Mouse (Mus musculus): ENCODE measurements around the gene Zfp667. TPM values are rescaled to one million over a fixed set of nuclear protein-coding genes. Genes with fewer than 3 reads are reported as not detected.

The Zfp667 gene
- polyA plus RNA-seq, 1 experiment: 8.8 TPM

DNA sequence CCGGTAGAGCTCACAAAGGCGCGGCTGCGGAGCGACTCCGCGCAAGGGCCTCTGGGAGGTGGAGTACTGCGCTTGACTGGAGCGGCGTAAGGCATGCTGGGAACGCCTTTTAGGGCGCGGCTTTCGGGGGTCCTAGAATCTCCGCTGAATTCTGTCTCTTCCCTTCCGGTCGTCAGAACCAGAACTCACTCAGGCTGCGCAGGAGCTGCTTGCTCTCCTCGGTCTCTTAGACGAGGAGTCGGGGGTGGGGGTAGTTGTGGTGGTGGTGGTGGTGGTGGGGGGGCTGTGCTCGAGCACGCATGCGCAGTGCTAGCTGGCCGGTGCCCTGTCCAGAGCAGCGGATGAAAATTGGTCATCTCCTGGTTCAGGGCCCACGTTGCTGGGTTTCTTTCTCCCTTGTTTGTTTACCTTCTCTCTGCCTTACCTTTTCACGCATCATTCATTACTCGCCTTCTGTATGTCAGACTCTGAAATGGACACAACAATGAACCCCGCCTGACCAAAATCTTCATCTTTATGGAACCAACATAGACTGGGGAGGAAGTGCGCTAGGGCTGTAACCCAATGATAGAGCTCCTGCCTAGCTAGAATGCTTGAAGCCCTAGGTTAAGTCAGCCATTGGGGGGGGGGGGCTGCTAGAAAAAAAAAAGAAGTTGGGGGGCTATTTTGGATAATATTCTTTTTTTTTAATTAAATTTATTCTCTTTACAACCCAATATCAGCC, 45.0 kb downstream of the Zfp667 start, which contains the start of gene Zfp583:
TSS of gene Zfp583 (minus strand) at position 53 of the 724 bp plus-strand sequence.
- H3K4me1 ChIP-seq (ENCODE audit: control insufficient read depth, insufficient read depth, low read length): peaks cover 4% of the 10 kb centered on the region; the same call in 1 of the 2 replicates
- peak within 1 kb of the TSS; percentile 82 for H3K27ac ChIP-seq (ENCODE audit: insufficient read depth, low read length)
- WGBS: 5% methylated on average over 31 of the region's 31 CpGs
- peak; percentile 90 to 91 for DNase-seq
- H3K27me3 ChIP-seq (ENCODE audit: control insufficient read depth, insufficient read depth, low read length): no peaks in the 10 kb centered on the region
- TF ChIP-seq POLR2A (IDR thresholded peaks at IDR 0.05; ENCODE audit: borderline replicate concordance, insufficient read depth, low read length) (no peak), CTCF (IDR thresholded peaks at IDR 0.05; ENCODE audit: borderline replicate concordance, insufficient read depth, low read depth, low read length) (no peak)
- H3K4me3 ChIP-seq (replicated peaks; ENCODE audit: insufficient read depth, low read depth, low read length): peak within 1 kb of the TSS; percentile 99

GRCm38 (mm10) chr7:6339865-6340264, 53.5 kb downstream of the Zfp667 start:
- Histone ChIP-seq H3K27ac (ENCODE audit: insufficient read depth, low read length) (no peak overlapping the region), H3K27me3 (ENCODE audit: control insufficient read depth, insufficient read depth, low read length) (no peaks in the 10 kb centered on the region), H3K4me1 (ENCODE audit: control insufficient read depth, insufficient read depth, low read length) (no peaks in the 10 kb centered on the region), H3K4me3 (replicated peaks; ENCODE audit: insufficient read depth, low read depth, low read length) (no peak overlapping the region)
- WGBS: 85% methylated on average over 5 of the region's 5 CpGs
- no peak for TF ChIP-seq POLR2A (IDR thresholded peaks at IDR 0.05; ENCODE audit: borderline replicate concordance, insufficient read depth, low read length)
- no peak for TF ChIP-seq CTCF (IDR thresholded peaks at IDR 0.05; ENCODE audit: borderline replicate concordance, insufficient read depth, low read depth, low read length)
- DNase-seq: no peak

- TF ChIP-seq CTCF (IDR thresholded peaks at IDR 0.05; ENCODE audit: borderline replicate concordance, insufficient read depth, low read depth, low read length) (no peak), POLR2A (IDR thresholded peaks at IDR 0.05; ENCODE audit: borderline replicate concordance, insufficient read depth, low read length) (peak; percentile 69; the same call in 1 of the 2 replicates)
- H3K27me3 ChIP-seq (ENCODE audit: control insufficient read depth, insufficient read depth, low read length): no peaks in the 10 kb centered on the region
- H3K27ac ChIP-seq (ENCODE audit: insufficient read depth, low read length): peak within 1 kb of the TSS; percentile 98
- H3K4me1 ChIP-seq (ENCODE audit: control insufficient read depth, insufficient read depth, low read length): no peaks in the 10 kb centered on the region
- peak; percentile 85 to 87 for DNase-seq
- peak within 1 kb of the TSS; percentile 96 for H3K4me3 ChIP-seq (replicated peaks; ENCODE audit: insufficient read depth, low read depth, low read length)
- under 1% methylated on average over 26 of the region's 26 CpGs for WGBS
Observed at GRCm38 (mm10) chr7:6343501-6344071, 57.2 kb downstream of the Zfp667 start, which contains the start of gene Gm3854. Gene Gm3854 (plus strand): TSS chr7:6343759.

GRCm38 (mm10) chr7:6344124-6344523, 57.7 kb downstream of the Zfp667 start:
- no peak for DNase-seq
- Histone ChIP-seq H3K27ac (ENCODE audit: insufficient read depth, low read length) (no peak overlapping the region), H3K4me1 (ENCODE audit: control insufficient read depth, insufficient read depth, low read length) (no peaks in the 10 kb centered on the region)

More at GRCm38 (mm10) chr7:6344124-6344523, 57.7 kb downstream of the Zfp667 start:
- H3K27me3 ChIP-seq (ENCODE audit: control insufficient read depth, insufficient read depth, low read length): no peaks in the 10 kb centered on the region
- WGBS: 30% methylated on average over 10 of the region's 10 CpGs
- H3K4me3 ChIP-seq (replicated peaks; ENCODE audit: insufficient read depth, low read depth, low read length): peak overlapping the region; percentile 96
- TF ChIP-seq POLR2A (IDR thresholded peaks at IDR 0.05; ENCODE audit: borderline replicate concordance, insufficient read depth, low read length) (no peak), CTCF (IDR thresholded peaks at IDR 0.05; ENCODE audit: borderline replicate concordance, insufficient read depth, low read depth, low read length) (no peak)

Other genes with a start within 250 kb of the Zfp667 start
- not detected in 2 replicates for gene Nlrp4c, start 241.4 kb upstream of the Zfp667 start, polyA plus RNA-seq (2012; rRNA removed)
- gene Zfp787, start 130.6 kb upstream of the Zfp667 start, polyA plus RNA-seq (2012; rRNA removed): 45.2 and 45.9 TPM in 2 replicates
- gene Zfp444, start 114.4 kb upstream of the Zfp667 start, polyA plus RNA-seq (2012; rRNA removed): 52.0 and 52.2 TPM in 2 replicates
- gene Galp, start 89.5 kb upstream of the Zfp667 start, polyA plus RNA-seq (2012; rRNA removed): not detected in 2 replicates
- not detected in 2 replicates for gene Zscan5b, start 64.3 kb upstream of the Zfp667 start, polyA plus RNA-seq (2012; rRNA removed)
- gene Epp13, start 33.9 kb upstream of the Zfp667 start, polyA plus RNA-seq (2012; rRNA removed): not detected in 2 replicates
- 5.6 and 6.9 TPM in 2 replicates for gene Zfp583, start 44.7 kb downstream of the Zfp667 start, polyA plus RNA-seq (2012; rRNA removed)
- 3.0 and 3.2 TPM in 2 replicates for gene Gm3854, start 57.2 kb downstream of the Zfp667 start, polyA plus RNA-seq (2012; rRNA removed)
- 4.7 and 5.6 TPM in 2 replicates for gene Zfp78, start 76.7 kb downstream of the Zfp667 start, polyA plus RNA-seq (2012; rRNA removed)
- gene Zfp28, start 96.7 kb downstream of the Zfp667 start, polyA plus RNA-seq (2012; rRNA removed): 8.7 and 9.4 TPM in 2 replicates
- gene Smim17, start 112.1 kb downstream of the Zfp667 start, polyA plus RNA-seq (2012; rRNA removed): 16.1 and 19.1 TPM in 2 replicates
- 0.22 and 0.31 TPM in 2 replicates for gene Gm20715, start 123.7 kb downstream of the Zfp667 start, polyA plus RNA-seq (2012; rRNA removed)
- 2.3 and 2.7 TPM in 2 replicates for gene Olfr1344, start 152.1 kb downstream of the Zfp667 start, polyA plus RNA-seq (2012; rRNA removed)
- gene Olfr1336, start 169.6 kb downstream of the Zfp667 start, polyA plus RNA-seq (2012; rRNA removed): not detected in 2 replicates
- gene Olfr1346, start 180.5 kb downstream of the Zfp667 start, polyA plus RNA-seq (2012; rRNA removed): not detected in 2 replicates
- not detected in 2 replicates for gene Olfr5, start 200.4 kb downstream of the Zfp667 start, polyA plus RNA-seq (2012; rRNA removed)
- gene Olfr1347, start 213.2 kb downstream of the Zfp667 start, polyA plus RNA-seq (2012; rRNA removed): not detected in 2 replicates
- gene Olfr1348, start 222.2 kb downstream of the Zfp667 start, polyA plus RNA-seq (2012; rRNA removed): not detected in 2 replicates
- not detected in 2 replicates for gene Olfr1349, start 236.4 kb downstream of the Zfp667 start, polyA plus RNA-seq (2012; rRNA removed)

All from cerebellum, adult 2 months (tissue).